Mouse (Mus musculus) hindbrain, embryonic 10.5 days (tissue): Measurements from ENCODE around the gene Camta1. TPM values are rescaled to one million over a fixed set of nuclear protein-coding genes. Genes with fewer than 3 reads are reported as not detected.

Experiments used
- DNase-seq: peaks from one replicate; pipeline ENCODE4 v3.0.0-alpha.2; 2017; ENCODE audit warnings: low spot score
- H3K27ac ChIP-seq: fragments of 300-500 bp; sonication (generic); 2 replicates; pipeline ENCODE4 v1.5.1; 2016; ENCODE audit warnings: mild to moderate bottlenecking, moderate library complexity
- H3K27me3 ChIP-seq: fragments of 300-500 bp; sonication (generic); 2 replicates; pipeline ENCODE4 v1.6.1; 2016; ENCODE audit warnings: mild to moderate bottlenecking; ENCODE audit not compliant: poor library complexity, insufficient read depth, severe bottlenecking
- H3K36me3 ChIP-seq: fragments of 300-500 bp; sonication (generic); 2 replicates; pipeline ENCODE4 v1.6.1; 2016; ENCODE audit warnings: mild to moderate bottlenecking, moderate library complexity
- H3K4me1 ChIP-seq: fragments of 300-500 bp; sonication (generic); replicated peaks from 2 replicates; pipeline ENCODE4 v1.6.1; 2016; ENCODE audit warnings: mild to moderate bottlenecking
- H3K4me3 ChIP-seq: fragments of 300-500 bp; sonication (generic); 2 replicates; pipeline ENCODE4 v1.5.1; 2016; ENCODE audit warnings: mild to moderate bottlenecking, moderate library complexity
- H3K9me3 ChIP-seq: fragments of 300-500 bp; sonication (generic); 2 replicates; pipeline ENCODE4 v1.6.1; 2016; ENCODE audit warnings: mild to moderate bottlenecking, moderate library complexity
- WGBS: fragments of 180-500 bp; shearing (Covaris S2); methylation state at CpG from one replicate; pipeline ENCODE4 v1.1.7; 2016; 5-methylcytosine and 5-hydroxymethylcytosine counted together
- polyA plus RNA-seq: library from polyadenylated mRNA; unstranded; fragments of >200 nt; fragmentation: Nextera tagmentation; extraction: Ambion mirVana; gene quantifications from 2 replicates; pipeline ENCODE4 v1.2.1, GENCODE M21; 2016

The Camta1 gene
- polyA plus RNA-seq, 1 experiment from 2014 or later = 140 TPM

GRCm38 (mm10) chr4:151240465-151240864, 621.2 kb downstream of the Camta1 start:
- Histone ChIP-seq H3K4me3 (no peak overlapping the region), H3K4me1 (peaks cover 36% of the 10 kb centered on the region), H3K9me3 (0 out of 2 replicates have a peak, but pooled peaks cover 4% of the 10 kb centered on the region), H3K27ac (no peak overlapping the region), H3K36me3 (no peaks in the 10 kb centered on the region), H3K27me3 (0 out of 2 replicates have a peak, but pooled peaks cover 11% of the 10 kb centered on the region)
- DNase-seq = no peak
- whole genome bisulfite sequencing = 85% methylated on average over 5 of the region's 5 CpGs

- 0 out of 2 replicates have a peak, but pooled peaks cover 4% of the 10 kb centered on the region for H3K9me3 ChIP-seq
- H3K36me3 ChIP-seq = no peaks in the 10 kb centered on the region
- no peak for DNase-seq
- 0 out of 2 replicates have a peak, but pooled peaks cover 9% of the 10 kb centered on the region for H3K27me3 ChIP-seq
- peaks cover 26% of the 10 kb centered on the region for H3K4me1 ChIP-seq
- 80% methylated on average over 19 of the region's 19 CpGs for WGBS
- no peak overlapping the region for H3K27ac ChIP-seq
- H3K4me3 ChIP-seq = no peak overlapping the region
Observed at GRCm38 (mm10) chr4:151238970-151239684, 622.5 kb downstream of the Camta1 start.

- Histone ChIP-seq H3K4me1 (peaks cover 9% of the 10 kb centered on the region), H3K27ac (no peak overlapping the region), H3K36me3 (no peaks in the 10 kb centered on the region), H3K4me3 (no peak overlapping the region), H3K27me3 (no peaks in the 10 kb centered on the region), H3K9me3 (0 out of 2 replicates have a peak, but pooled peaks cover 4% of the 10 kb centered on the region)
- DNase-seq = no peak
- 69% methylated on average over 3 of the region's 3 CpGs for WGBS
Observed at GRCm38 (mm10) chr4:151237501-151237900, 624.2 kb downstream of the Camta1 start.

GRCm38 (mm10) chr4:151234981-151235380, 626.7 kb downstream of the Camta1 start:
- no peaks in the 10 kb centered on the region for H3K36me3 ChIP-seq
- H3K27ac ChIP-seq = no peak overlapping the region
- no peaks in the 10 kb centered on the region for H3K27me3 ChIP-seq
- H3K4me1 ChIP-seq = no peaks in the 10 kb centered on the region
- H3K9me3 ChIP-seq = no peaks in the 10 kb centered on the region
- H3K4me3 ChIP-seq = no peak overlapping the region
- 88% methylated on average over 4 of the region's 4 CpGs for WGBS
- no peak for DNase-seq

GRCm38 (mm10) chr4:151232028-151232427, 629.6 kb downstream of the Camta1 start:
- H3K27me3 ChIP-seq = no peaks in the 10 kb centered on the region; the same call in none of the 2 replicates
- no peak overlapping the region for H3K27ac ChIP-seq
- H3K4me3 ChIP-seq = no peak overlapping the region
- DNase-seq = no peak
- H3K36me3 ChIP-seq = no peaks in the 10 kb centered on the region
- no peaks in the 10 kb centered on the region for H3K9me3 ChIP-seq
- H3K4me1 ChIP-seq = peaks cover 9% of the 10 kb centered on the region
- 68% methylated on average over 3 of the region's 3 CpGs for WGBS

- peaks cover 5% of the 10 kb centered on the region for H3K27me3 ChIP-seq
- H3K4me1 ChIP-seq = peaks cover 27% of the 10 kb centered on the region
- no peaks in the 10 kb centered on the region for H3K9me3 ChIP-seq
- no peak overlapping the region for H3K27ac ChIP-seq
- no peaks in the 10 kb centered on the region for H3K36me3 ChIP-seq
- 70% methylated on average over 6 of the region's 6 CpGs for WGBS
- DNase-seq = no peak
- H3K4me3 ChIP-seq = no peak overlapping the region
Observed at GRCm38 (mm10) chr4:151229073-151229472, 632.6 kb downstream of the Camta1 start.

- WGBS = 27% methylated on average over 9 of the region's 9 CpGs
- DNase-seq = peak; percentile 36
- no peak overlapping the region for H3K4me3 ChIP-seq
- H3K27ac ChIP-seq = no peak overlapping the region; the same call in 1 of the 2 replicates
- H3K36me3 ChIP-seq = no peaks in the 10 kb centered on the region
- peaks cover 10% of the 10 kb centered on the region for H3K27me3 ChIP-seq
- H3K4me1 ChIP-seq = peaks cover 36% of the 10 kb centered on the region
- no peaks in the 10 kb centered on the region for H3K9me3 ChIP-seq
Observed at GRCm38 (mm10) chr4:151226496-151226895, 635.2 kb downstream of the Camta1 start.

- peaks cover 10% of the 10 kb centered on the region for H3K27me3 ChIP-seq
- DNase-seq = no peak
- H3K4me3 ChIP-seq = no peak overlapping the region
- peaks cover 34% of the 10 kb centered on the region for H3K4me1 ChIP-seq
- H3K9me3 ChIP-seq = no peaks in the 10 kb centered on the region
- 81% methylated on average over 12 of the region's 12 CpGs for WGBS
- no peaks in the 10 kb centered on the region for H3K36me3 ChIP-seq
- no peak overlapping the region for H3K27ac ChIP-seq
Observed at GRCm38 (mm10) chr4:151224017-151224416, 637.7 kb downstream of the Camta1 start.

- H3K27ac ChIP-seq = no peak overlapping the region
- no peak overlapping the region for H3K4me3 ChIP-seq
- no peaks in the 10 kb centered on the region for H3K9me3 ChIP-seq
- no peak for DNase-seq
- peaks cover 34% of the 10 kb centered on the region for H3K4me1 ChIP-seq
- peaks cover 10% of the 10 kb centered on the region for H3K27me3 ChIP-seq
- 76% methylated on average over 13 of the region's 13 CpGs for WGBS
- no peaks in the 10 kb centered on the region for H3K36me3 ChIP-seq
Observed at GRCm38 (mm10) chr4:151223263-151223996, 638.2 kb downstream of the Camta1 start.

- Histone ChIP-seq H3K27ac (peak overlapping the region; percentile 62; the same call in 1 of the 2 replicates), H3K4me1 (peaks cover 32% of the 10 kb centered on the region), H3K36me3 (no peaks in the 10 kb centered on the region), H3K27me3 (peaks cover 10% of the 10 kb centered on the region), H3K9me3 (no peaks in the 10 kb centered on the region), H3K4me3 (no peak overlapping the region)
- 20% methylated on average over 10 of the region's 10 CpGs for WGBS
- DNase-seq = no peak
Observed at GRCm38 (mm10) chr4:151222635-151223034, 639.0 kb downstream of the Camta1 start.

GRCm38 (mm10) chr4:151216553-151217292, 645.0 kb downstream of the Camta1 start:
- Histone ChIP-seq H3K4me3 (no peak overlapping the region), H3K27me3 (peaks cover under 1% of the 10 kb centered on the region; the same call in 1 of the 2 replicates), H3K9me3 (no peaks in the 10 kb centered on the region), H3K27ac (no peak overlapping the region), H3K4me1 (0 out of 2 replicates have a peak, but pooled peaks cover 8% of the 10 kb centered on the region), H3K36me3 (no peaks in the 10 kb centered on the region)
- no peak for DNase-seq
- WGBS = 87% methylated on average over 15 of the region's 15 CpGs

- Histone ChIP-seq H3K4me3 (no peak overlapping the region), H3K27me3 (no peaks in the 10 kb centered on the region), H3K9me3 (no peaks in the 10 kb centered on the region), H3K27ac (no peak overlapping the region), H3K4me1 (0 out of 2 replicates have a peak, but pooled peaks cover 8% of the 10 kb centered on the region), H3K36me3 (no peaks in the 10 kb centered on the region)
- 68% methylated on average over 4 of the region's 4 CpGs for WGBS
- no peak for DNase-seq
Observed at GRCm38 (mm10) chr4:151215866-151216265, 645.8 kb downstream of the Camta1 start.
